Mouse (Mus musculus): ENCODE results near the gene Lrrtm4. TPM values are rescaled to one million over a fixed set of nuclear protein-coding genes. Genes with fewer than 3 reads are reported as not detected.

Gene Lrrtm4
- total and polyA plus RNA-seq, 3 experiments = not detected

- TF ChIP-seq SMC3 (IDR thresholded peaks at IDR 0.05; ENCODE audit: low read depth, low read length) = no peak
Measured at GRCm38 (mm10) chr6:80209476-80209875, 190.8 kb downstream of the Lrrtm4 start (continued).

DNA sequence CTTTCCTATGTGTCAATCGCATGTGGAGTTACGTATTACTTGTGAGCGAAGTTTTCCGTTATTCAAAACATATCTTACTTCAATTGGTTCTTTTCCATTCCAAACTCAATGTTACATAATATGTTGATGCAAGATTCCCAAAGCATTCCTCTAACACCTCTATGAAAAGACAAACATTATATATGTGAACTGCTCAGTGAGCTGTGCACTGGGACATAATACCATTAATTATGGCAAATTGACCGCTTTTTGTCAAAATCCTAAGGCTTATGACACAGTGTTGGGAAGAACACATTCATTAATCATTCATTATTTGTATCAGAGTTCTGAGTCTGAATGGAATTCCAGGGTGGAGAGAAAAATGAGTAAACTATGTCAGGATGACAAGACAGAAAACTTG is 191.6 kb downstream of the Lrrtm4 start:
- H3K9me3 ChIP-seq (replicated peaks; ENCODE audit: insufficient read depth, low read length) = no peaks in the 10 kb centered on the region
- TF ChIP-seq CHD1 (IDR thresholded peaks at IDR 0.05; ENCODE audit: low read depth, low read length) (no peak), MYC (IDR thresholded peaks at IDR 0.05; ENCODE audit: low read depth, low read length) (no peak), TCF12 (IDR thresholded peaks at IDR 0.05; ENCODE audit: low read depth, low read length) (no peak), POLR2AphosphoS2 (IDR thresholded peaks at IDR 0.05; ENCODE audit: low read length) (no peak), POLR2A (IDR thresholded peaks at IDR 0.05; ENCODE audit: control insufficient read depth in 1 of 2, insufficient read depth in 1 of 2, low read depth in 1 of 2, low read length in 2 of 2, poor library complexity in 1 of 2) (no peak), TBP (IDR thresholded peaks at IDR 0.05; ENCODE audit: low read depth, low read length) (no peak), ZC3H11A (IDR thresholded peaks at IDR 0.05; ENCODE audit: low read depth, low read length) (no peak), NRF1 (IDR thresholded peaks at IDR 0.05; ENCODE audit: insufficient read depth, low read depth, low read length, poor library complexity, severe bottlenecking) (no peak), NELFE (IDR thresholded peaks at IDR 0.05; ENCODE audit: low read depth, low read length) (no peak), JUND (IDR thresholded peaks at IDR 0.05; ENCODE audit: low read depth, low read length) (no peak), GATA1 (IDR thresholded peaks at IDR 0.05; ENCODE audit: low read depth, low read length) (no peak), ZMIZ1 (IDR thresholded peaks at IDR 0.05; ENCODE audit: low read depth, low read length) (no peak)
- DNase-seq (ENCODE audit: low read depth, low spot score) = no peak
- no peak overlapping the region for H3K27ac ChIP-seq (ENCODE audit: control insufficient read depth, low read depth, low read length)
- H3K79me2 ChIP-seq (ENCODE audit: control insufficient read depth, insufficient read depth, low read length, poor library complexity) = no peaks in the 10 kb centered on the region
- no peak overlapping the region for H3K9ac ChIP-seq (ENCODE audit: control insufficient read depth, low read depth, low read length, poor library complexity, severe bottlenecking)
- no peaks in the 10 kb centered on the region for H3K27me3 ChIP-seq (ENCODE audit: control insufficient read depth in 1 of 2, insufficient read depth in 2 of 2, low read length in 2 of 2)
- H3K36me3 ChIP-seq (ENCODE audit: control insufficient read depth in 1 of 2, insufficient read depth in 2 of 2, low read length in 2 of 2) = no peaks in the 10 kb centered on the region
- H3K4me3 ChIP-seq (ENCODE audit: control insufficient read depth in 1 of 2, insufficient read depth in 1 of 2, low read depth in 2 of 2, low read length in 2 of 2) = no peak overlapping the region
- H3K4me1 ChIP-seq (ENCODE audit: control insufficient read depth in 1 of 2, insufficient read depth in 2 of 2, low read length in 2 of 2) = no peaks in the 10 kb centered on the region

GRCm38 (mm10) chr6:80261595-80261994 is 242.9 kb downstream of the Lrrtm4 start:
- Histone ChIP-seq H3K4me1 (ENCODE audit: control insufficient read depth in 1 of 2, insufficient read depth in 2 of 2, low read length in 2 of 2) (no peaks in the 10 kb centered on the region), H3K4me3 (ENCODE audit: control insufficient read depth in 1 of 2, insufficient read depth in 1 of 2, low read depth in 2 of 2, low read length in 2 of 2) (no peak overlapping the region), H3K27me3 (ENCODE audit: control insufficient read depth in 1 of 2, insufficient read depth in 2 of 2, low read length in 2 of 2) (no peaks in the 10 kb centered on the region), H3K36me3 (ENCODE audit: control insufficient read depth in 1 of 2, insufficient read depth in 2 of 2, low read length in 2 of 2) (no peaks in the 10 kb centered on the region), H3K79me2 (ENCODE audit: control insufficient read depth, insufficient read depth, low read length, poor library complexity) (no peaks in the 10 kb centered on the region), H3K9me3 (replicated peaks; ENCODE audit: insufficient read depth, low read length) (no peaks in the 10 kb centered on the region), H3K27ac (ENCODE audit: control insufficient read depth, low read depth, low read length) (no peak overlapping the region), H3K9ac (ENCODE audit: control insufficient read depth, low read depth, low read length, poor library complexity, severe bottlenecking) (no peak overlapping the region)
- no peak for DNase-seq (ENCODE audit: low read depth, low spot score)
- TF ChIP-seq JUND (IDR thresholded peaks at IDR 0.05; ENCODE audit: low read depth, low read length) = no peak
- no peak for TF ChIP-seq GATA1 (IDR thresholded peaks at IDR 0.05; ENCODE audit: low read depth, low read length)
- no peak for TF ChIP-seq POLR2AphosphoS2 (IDR thresholded peaks at IDR 0.05; ENCODE audit: low read length)
- no peak for TF ChIP-seq ZC3H11A (IDR thresholded peaks at IDR 0.05; ENCODE audit: low read depth, low read length)
- no peak for TF ChIP-seq CTCF (IDR thresholded peaks at IDR 0.05 in 2 of 3, conservative IDR thresholded peaks at IDR 0.05 in 1 of 3; ENCODE audit: control insufficient read depth in 1 of 3, insufficient read depth in 1 of 3, low read depth in 2 of 3, low read length in 3 of 3, poor library complexity in 1 of 3, severe bottlenecking in 1 of 3)
- TF ChIP-seq ZKSCAN1 (IDR thresholded peaks at IDR 0.05; ENCODE audit: low read depth, low read length) = no peak
- no peak for TF ChIP-seq CHD2 (IDR thresholded peaks at IDR 0.05; ENCODE audit: low read length)
- no peak for TF ChIP-seq UBTF (IDR thresholded peaks at IDR 0.05; ENCODE audit: borderline replicate concordance, insufficient read depth, low read depth, low read length)
- no peak for TF ChIP-seq MXI1 (IDR thresholded peaks at IDR 0.05; ENCODE audit: low read depth, low read length)
- no peak for TF ChIP-seq MEF2A (IDR thresholded peaks at IDR 0.05; ENCODE audit: extremely low read depth, insufficient replicate concordance, low read depth, low read length, poor library complexity, severe bottlenecking)

Data from MEL (cell line).